Mouse (Mus musculus) heart, embryonic 11.5 days (tissue): ENCODE data around the gene Cfap61. TPM values are rescaled to one million over a fixed set of nuclear protein-coding genes. Genes with fewer than 3 reads are reported as not detected.

Experiments
- ATAC-seq: fragments of 200-750 bp; cut with Nextera tagmentation; replicated peaks from 2 replicates; pipeline ENCODE4 v1.8.0; 2017; ENCODE audit warnings: moderate library complexity; ENCODE audit not compliant: insufficient number of reproducible peaks, low FRiP score, low TSS enrichment
- H3K27ac ChIP-seq: fragments of 300-500 bp; sonication (generic); 2 replicates; pipeline ENCODE4 v1.5.1; 2014; ENCODE audit warnings: mild to moderate bottlenecking, low read depth, low read length
- H3K27me3 ChIP-seq: fragments of 300-500 bp; sonication (generic); 2 replicates; pipeline ENCODE4 v1.6.1; 2014; ENCODE audit warnings: mild to moderate bottlenecking, low read length, mixed read lengths; ENCODE audit not compliant: control insufficient read depth, insufficient read depth
- H3K36me3 ChIP-seq: fragments of 300-500 bp; sonication (generic); 2 replicates; pipeline ENCODE4 v1.6.1; 2014; ENCODE audit warnings: mild to moderate bottlenecking, low read length, moderate library complexity, mixed read lengths; ENCODE audit not compliant: control insufficient read depth, insufficient read depth
- H3K4me1 ChIP-seq: fragments of 300-500 bp; sonication (generic); 2 replicates; pipeline ENCODE4 v1.6.1; 2014; ENCODE audit warnings: low read length; ENCODE audit not compliant: control insufficient read depth, insufficient read depth
- H3K4me2 ChIP-seq: fragments of 300-500 bp; sonication (generic); 2 replicates; pipeline ENCODE4 v1.6.1; 2014; ENCODE audit warnings: mild to moderate bottlenecking, moderate library complexity
- H3K4me3 ChIP-seq: fragments of 300-500 bp; sonication (generic); 2 replicates; pipeline ENCODE4 v1.5.1; 2014; ENCODE audit warnings: low read depth, low read length
- H3K9ac ChIP-seq: fragments of 300-500 bp; sonication (generic); 2 replicates; pipeline ENCODE4 v1.6.1; 2014; ENCODE audit warnings: mild to moderate bottlenecking, low read depth, low read length, moderate library complexity
- H3K9me3 ChIP-seq: fragments of 300-500 bp; sonication (generic); replicated peaks from 2 replicates; pipeline ENCODE4 v1.6.1; 2016; ENCODE audit warnings: low read length; ENCODE audit not compliant: control insufficient read depth
- WGBS: fragments of 180-500 bp; shearing (Covaris S2); extraction: QIAGEN DNeasy Blood & Tissue Kit; methylation state at CpG from one replicate; pipeline ENCODE4 v1.1.7; 2014; ENCODE audit not compliant: insufficient replicate concordance; 5-methylcytosine and 5-hydroxymethylcytosine counted together
- polyA plus RNA-seq: library from polyadenylated mRNA; unstranded; fragments of >200 nt; fragmentation: Nextera tagmentation; extraction: Ambion mirVana; gene quantifications from 2 replicates; pipeline ENCODE4 v1.2.1, GENCODE M21; 2014

The Cfap61 gene
- polyA plus RNA-seq, 1 experiment from 2014 or later, result 0.10 TPM

- no peak for ATAC-seq
- Histone ChIP-seq H3K9me3 (no peaks in the 10 kb centered on the region), H3K27me3 (no peaks in the 10 kb centered on the region), H3K36me3 (no peaks in the 10 kb centered on the region), H3K4me1 (no peaks in the 10 kb centered on the region), H3K27ac (no peak overlapping the region), H3K4me3 (no peak overlapping the region), H3K9ac (no peak overlapping the region), H3K4me2 (no peak overlapping the region)
- WGBS, result 66% methylated on average over 3 of the region's 3 CpGs
Observed at GRCm38 (mm10) chr2:146117915-146118403, 183.4 kb downstream of the Cfap61 start.

GRCm38 (mm10) chr2:146121551-146121950 is 187.0 kb downstream of the Cfap61 start:
- no peaks in the 10 kb centered on the region for H3K9me3 ChIP-seq
- WGBS, result 82% methylated on average over 7 of the region's 7 CpGs
- no peak overlapping the region for H3K9ac ChIP-seq
- no peak overlapping the region for H3K4me3 ChIP-seq
- H3K27me3 ChIP-seq, result no peaks in the 10 kb centered on the region
- no peak for ATAC-seq
- no peak overlapping the region for H3K27ac ChIP-seq
- no peaks in the 10 kb centered on the region for H3K4me1 ChIP-seq
- no peak overlapping the region for H3K4me2 ChIP-seq
- no peaks in the 10 kb centered on the region for H3K36me3 ChIP-seq

GRCm38 (mm10) chr2:146125129-146125528 is 190.5 kb downstream of the Cfap61 start:
- no peak for ATAC-seq
- Histone ChIP-seq H3K9ac (no peak overlapping the region), H3K27me3 (no peaks in the 10 kb centered on the region), H3K4me1 (no peaks in the 10 kb centered on the region), H3K27ac (no peak overlapping the region), H3K4me2 (no peak overlapping the region), H3K9me3 (no peaks in the 10 kb centered on the region), H3K4me3 (no peak overlapping the region), H3K36me3 (no peaks in the 10 kb centered on the region)
- WGBS, result 85% methylated on average over 2 of the region's 2 CpGs

- H3K36me3 ChIP-seq, result no peaks in the 10 kb centered on the region
- no peaks in the 10 kb centered on the region for H3K27me3 ChIP-seq
- WGBS, result 86% methylated on average over 6 of the region's 6 CpGs
- H3K9me3 ChIP-seq, result no peaks in the 10 kb centered on the region
- ATAC-seq, result no peak
- H3K4me3 ChIP-seq, result no peak overlapping the region
- no peak overlapping the region for H3K4me2 ChIP-seq
- no peak overlapping the region for H3K9ac ChIP-seq
- no peak overlapping the region for H3K27ac ChIP-seq
- no peaks in the 10 kb centered on the region for H3K4me1 ChIP-seq
Observed at GRCm38 (mm10) chr2:146128622-146129021, 194.0 kb downstream of the Cfap61 start.

- H3K27ac ChIP-seq, result no peak overlapping the region
- H3K27me3 ChIP-seq, result no peaks in the 10 kb centered on the region
- no peak overlapping the region for H3K9ac ChIP-seq
- no peaks in the 10 kb centered on the region for H3K36me3 ChIP-seq
- 88% methylated on average over 3 of the region's 3 CpGs for WGBS
- H3K9me3 ChIP-seq, result no peaks in the 10 kb centered on the region
- no peak overlapping the region for H3K4me2 ChIP-seq
- H3K4me3 ChIP-seq, result no peak overlapping the region
- H3K4me1 ChIP-seq, result no peaks in the 10 kb centered on the region
- ATAC-seq, result no peak
Observed at GRCm38 (mm10) chr2:146130514-146130913, 195.9 kb downstream of the Cfap61 start.

- Histone ChIP-seq H3K4me2 (no peak overlapping the region), H3K27me3 (no peaks in the 10 kb centered on the region), H3K9ac (no peak overlapping the region), H3K9me3 (no peaks in the 10 kb centered on the region), H3K4me1 (no peaks in the 10 kb centered on the region), H3K27ac (no peak overlapping the region), H3K4me3 (no peak overlapping the region), H3K36me3 (no peaks in the 10 kb centered on the region)
- no peak for ATAC-seq
- WGBS, result 82% methylated on average over 6 of the region's 6 CpGs
Observed at GRCm38 (mm10) chr2:146134275-146134674, 199.7 kb downstream of the Cfap61 start.

GRCm38 (mm10) chr2:146140711-146141110 is 206.1 kb downstream of the Cfap61 start:
- no peaks in the 10 kb centered on the region for H3K9me3 ChIP-seq
- H3K36me3 ChIP-seq, result no peaks in the 10 kb centered on the region
- no peak for ATAC-seq
- H3K4me2 ChIP-seq, result no peak overlapping the region
- no peak overlapping the region for H3K4me3 ChIP-seq
- no peaks in the 10 kb centered on the region for H3K27me3 ChIP-seq
- WGBS, result 75% methylated on average over 3 of the region's 3 CpGs
- H3K9ac ChIP-seq, result no peak overlapping the region
- H3K4me1 ChIP-seq, result no peaks in the 10 kb centered on the region
- H3K27ac ChIP-seq, result no peak overlapping the region

- Histone ChIP-seq H3K4me1 (no peaks in the 10 kb centered on the region), H3K36me3 (no peaks in the 10 kb centered on the region), H3K27ac (no peak overlapping the region), H3K9ac (no peak overlapping the region), H3K4me2 (no peak overlapping the region), H3K9me3 (no peaks in the 10 kb centered on the region), H3K4me3 (no peak overlapping the region), H3K27me3 (no peaks in the 10 kb centered on the region)
- ATAC-seq, result no peak
- 80% methylated on average over 4 of the region's 4 CpGs for WGBS
Observed at GRCm38 (mm10) chr2:146147306-146147705, 212.7 kb downstream of the Cfap61 start.

- Histone ChIP-seq H3K9me3 (no peaks in the 10 kb centered on the region), H3K27me3 (no peaks in the 10 kb centered on the region), H3K4me3 (no peak overlapping the region), H3K27ac (no peak overlapping the region), H3K36me3 (no peaks in the 10 kb centered on the region), H3K9ac (no peak overlapping the region), H3K4me1 (no peaks in the 10 kb centered on the region), H3K4me2 (no peak overlapping the region)
- no peak for ATAC-seq
- 85% methylated on average over 5 of the region's 5 CpGs for WGBS
Observed at GRCm38 (mm10) chr2:146147801-146148200, 213.2 kb downstream of the Cfap61 start.
